Mouse (Mus musculus) ES-E14 (cell line): Measurements from ENCODE around the gene Bst1.

ENCODE experiments used
- HCFC1 ChIP-seq: IDR thresholded peaks from 2 replicates; pipeline ENCODE4 v1.6.1; 2012; ENCODE audit warnings: low read length, inconsistent platforms, borderline replicate concordance; ENCODE audit not compliant: insufficient read depth
- MAFK ChIP-seq: IDR thresholded peaks from 2 replicates; pipeline ENCODE4 v1.6.1; 2014; ENCODE audit warnings: mild to moderate bottlenecking, low read depth, low read length, inconsistent platforms; ENCODE audit not compliant: insufficient read depth
- ZC3H11A ChIP-seq: IDR thresholded peaks from 2 replicates; pipeline ENCODE4 v1.6.1; 2012; ENCODE audit warnings: low read depth, mild to moderate bottlenecking, inconsistent platforms, low read length, borderline replicate concordance
- ZNF384 ChIP-seq: IDR thresholded peaks from 2 replicates; pipeline ENCODE4 v1.6.1; 2012; ENCODE audit warnings: low read depth, low read length, inconsistent platforms

GRCm38 (mm10) chr5:43860670-43861431 lies 42.2 kb downstream of the Bst1 start:
- TF ChIP-seq HCFC1 (no peak), ZC3H11A (no peak), ZNF384 (no peak), MAFK (no peak)
